Mouse (Mus musculus) midbrain, embryonic 14.5 days (tissue): ENCODE data around the gene Pir. TPM values are rescaled to one million over a fixed set of nuclear protein-coding genes. Genes with fewer than 3 reads are reported as not detected.

Experiments used
- ATAC-seq: fragments of 200-750 bp; cut with Nextera tagmentation; 2 replicates; pipeline ENCODE4 v1.8.0; 2017; ENCODE audit warnings: moderate number of reproducible peaks, moderate library complexity; ENCODE audit not compliant: low FRiP score, low TSS enrichment
- DNase-seq: peaks from one replicate; pipeline ENCODE4 v3.0.0-alpha.2; 2015
- H3K27ac ChIP-seq: fragments of 300-500 bp; sonication (generic); replicated peaks from 2 replicates; pipeline ENCODE4 v1.5.1; 2014; ENCODE audit warnings: mild to moderate bottlenecking, low read depth, low read length, moderate library complexity
- H3K27me3 ChIP-seq: fragments of 300-500 bp; sonication (generic); 2 replicates; pipeline ENCODE4 v1.6.1; 2014; ENCODE audit warnings: low read length, control low read depth, mixed read lengths; ENCODE audit not compliant: control insufficient read depth, insufficient read depth
- H3K36me3 ChIP-seq: fragments of 300-500 bp; sonication (generic); 2 replicates; pipeline ENCODE4 v1.6.1; 2014; ENCODE audit warnings: low read length, control low read depth; ENCODE audit not compliant: control insufficient read depth, insufficient read depth
- H3K4me1 ChIP-seq: fragments of 300-500 bp; sonication (generic); 2 replicates; pipeline ENCODE4 v1.6.1; 2014; ENCODE audit warnings: mild to moderate bottlenecking, antibody characterized with exemption, low read length, control low read depth; ENCODE audit not compliant: control insufficient read depth, insufficient read depth
- H3K4me2 ChIP-seq: fragments of 300-500 bp; sonication (generic); 2 replicates; pipeline ENCODE4 v1.6.1; 2014; ENCODE audit warnings: mild to moderate bottlenecking, low read length, moderate library complexity
- H3K4me3 ChIP-seq: fragments of 300-500 bp; sonication (generic); replicated peaks from 2 replicates; pipeline ENCODE4 v1.5.1; 2014; ENCODE audit warnings: low read depth, low read length
- H3K9ac ChIP-seq: fragments of 300-500 bp; sonication (generic); replicated peaks from 2 replicates; pipeline ENCODE4 v1.6.1; 2014; ENCODE audit warnings: mild to moderate bottlenecking, low read length, moderate library complexity
- H3K9me3 ChIP-seq: fragments of 300-500 bp; sonication (generic); 2 replicates; pipeline ENCODE4 v1.6.1; 2016; ENCODE audit warnings: low read length, control low read depth, mixed read lengths; ENCODE audit not compliant: control insufficient read depth
- WGBS: fragments of 180-500 bp; shearing (Covaris S2); extraction: QIAGEN DNeasy Blood & Tissue Kit; methylation state at CpG from one replicate; pipeline ENCODE4 v1.1.7; 2014; 5-methylcytosine and 5-hydroxymethylcytosine counted together
- polyA plus RNA-seq: library from polyadenylated mRNA; unstranded; fragments of >200 nt; fragmentation: Nextera tagmentation; extraction: Ambion mirVana; gene quantifications from 2 replicates; pipeline ENCODE4 v1.2.1, GENCODE M21; 2014

Gene Pir
- polyA plus RNA-seq, 1 experiment from 2014 or later = 2.6 TPM

- DNase-seq (no peak), ATAC-seq (no peak)
- Histone ChIP-seq H3K27me3 (no peaks in the 10 kb centered on the region), H3K9ac (no peak overlapping the region), H3K4me3 (no peak overlapping the region), H3K9me3 (no peaks in the 10 kb centered on the region), H3K27ac (no peak overlapping the region), H3K36me3 (no peaks in the 10 kb centered on the region), H3K4me2 (no peak overlapping the region), H3K4me1 (no peaks in the 10 kb centered on the region)
- WGBS = 93% methylated on average over 4 of the region's 4 CpGs
These were observed 49.4 kb downstream of the Pir start for GRCm38 (mm10) chrX:164318554-164318953.

- H3K4me2 ChIP-seq = no peak overlapping the region
- H3K27me3 ChIP-seq = no peaks in the 10 kb centered on the region
- WGBS = 39% methylated on average over 3 of the region's 3 CpGs
- no peak overlapping the region for H3K4me3 ChIP-seq
- DNase-seq (no peak), ATAC-seq (no peak)
- no peaks in the 10 kb centered on the region for H3K36me3 ChIP-seq
- no peak overlapping the region for H3K9ac ChIP-seq
- H3K9me3 ChIP-seq = no peaks in the 10 kb centered on the region
- H3K4me1 ChIP-seq = no peaks in the 10 kb centered on the region
- H3K27ac ChIP-seq = no peak overlapping the region
These were observed 50.9 kb downstream of the Pir start for GRCm38 (mm10) chrX:164320031-164320430.

- Histone ChIP-seq H3K4me2 (no peak overlapping the region), H3K4me3 (no peak overlapping the region)
- 90% methylated on average over 5 of the region's 5 CpGs for WGBS
These were observed 53.3 kb downstream of the Pir start for GRCm38 (mm10) chrX:164322492-164322891.

GRCm38 (mm10) chrX:164323391-164323913, 54.3 kb downstream of the Pir start:
- H3K27me3 ChIP-seq = no peaks in the 10 kb centered on the region
- H3K4me1 ChIP-seq = no peaks in the 10 kb centered on the region
- H3K36me3 ChIP-seq = no peaks in the 10 kb centered on the region
- DNase-seq (no peak), ATAC-seq (no peak)
- no peak overlapping the region for H3K4me3 ChIP-seq
- no peaks in the 10 kb centered on the region for H3K9me3 ChIP-seq
- no peak overlapping the region for H3K9ac ChIP-seq
- H3K27ac ChIP-seq = no peak overlapping the region
- H3K4me2 ChIP-seq = no peak overlapping the region
- 85% methylated on average over 4 of the region's 4 CpGs for WGBS

More at GRCm38 (mm10) chrX:164322492-164322891, 53.3 kb downstream of the Pir start:
- Histone ChIP-seq H3K27ac (no peak overlapping the region), H3K9ac (no peak overlapping the region), H3K4me1 (no peaks in the 10 kb centered on the region), H3K36me3 (no peaks in the 10 kb centered on the region), H3K27me3 (no peaks in the 10 kb centered on the region), H3K9me3 (no peaks in the 10 kb centered on the region)
- ATAC-seq (no peak), DNase-seq (no peak)

GRCm38 (mm10) chrX:164330351-164330750, 61.2 kb downstream of the Pir start:
- H3K4me3 ChIP-seq = no peak overlapping the region
- WGBS = 89% methylated on average over 2 of the region's 2 CpGs
- no peaks in the 10 kb centered on the region for H3K4me1 ChIP-seq
- DNase-seq (no peak), ATAC-seq (no peak)
- H3K9me3 ChIP-seq = no peaks in the 10 kb centered on the region
- H3K4me2 ChIP-seq = no peak overlapping the region
- H3K27ac ChIP-seq = no peak overlapping the region
- no peaks in the 10 kb centered on the region for H3K27me3 ChIP-seq
- no peak overlapping the region for H3K9ac ChIP-seq
- no peaks in the 10 kb centered on the region for H3K36me3 ChIP-seq

- WGBS = 81% methylated on average over 3 of the region's 3 CpGs
These were observed 61.6 kb downstream of the Pir start for GRCm38 (mm10) chrX:164330766-164331165.

GRCm38 (mm10) chrX:164338591-164338990, 69.4 kb downstream of the Pir start:
- no peaks in the 10 kb centered on the region for H3K4me1 ChIP-seq
- no peak overlapping the region for H3K27ac ChIP-seq
- 82% methylated on average over 4 of the region's 4 CpGs for WGBS
- no peak overlapping the region for H3K4me3 ChIP-seq
- DNase-seq = no peak
- no peaks in the 10 kb centered on the region for H3K27me3 ChIP-seq
- no peak overlapping the region for H3K4me2 ChIP-seq
- ATAC-seq = no peak
- no peaks in the 10 kb centered on the region for H3K9me3 ChIP-seq
- H3K36me3 ChIP-seq = no peaks in the 10 kb centered on the region
- no peak overlapping the region for H3K9ac ChIP-seq

More at GRCm38 (mm10) chrX:164330766-164331165, 61.6 kb downstream of the Pir start:
- Histone ChIP-seq H3K36me3 (no peaks in the 10 kb centered on the region), H3K4me3 (no peak overlapping the region), H3K4me2 (no peak overlapping the region), H3K27ac (no peak overlapping the region), H3K27me3 (no peaks in the 10 kb centered on the region), H3K4me1 (no peaks in the 10 kb centered on the region), H3K9me3 (no peaks in the 10 kb centered on the region), H3K9ac (no peak overlapping the region)
- ATAC-seq (no peak), DNase-seq (no peak)

GRCm38 (mm10) chrX:164345359-164345938, 76.3 kb downstream of the Pir start:
- DNase-seq (no peak), ATAC-seq (no peak)
- no peak overlapping the region for H3K4me3 ChIP-seq
- no peaks in the 10 kb centered on the region for H3K4me1 ChIP-seq
- no peak overlapping the region for H3K4me2 ChIP-seq
- H3K27ac ChIP-seq = no peak overlapping the region
- no peaks in the 10 kb centered on the region for H3K9me3 ChIP-seq
- no peak overlapping the region for H3K9ac ChIP-seq
- 92% methylated on average over 4 of the region's 4 CpGs for WGBS
- no peaks in the 10 kb centered on the region for H3K36me3 ChIP-seq
- H3K27me3 ChIP-seq = no peaks in the 10 kb centered on the region

- Histone ChIP-seq H3K4me1 (no peaks in the 10 kb centered on the region), H3K4me3 (no peak overlapping the region), H3K36me3 (no peaks in the 10 kb centered on the region), H3K4me2 (no peak overlapping the region), H3K27me3 (no peaks in the 10 kb centered on the region), H3K9me3 (no peaks in the 10 kb centered on the region), H3K27ac (no peak overlapping the region), H3K9ac (no peak overlapping the region)
- DNase-seq = no peak
- ATAC-seq = no peak
- 79% methylated on average over 3 of the region's 3 CpGs for WGBS
These were observed 79.8 kb downstream of the Pir start for GRCm38 (mm10) chrX:164348937-164349336.
